Mouse (Mus musculus): ENCODE results near the gene Slc16a3. TPM values are rescaled to one million over a fixed set of nuclear protein-coding genes. Genes with fewer than 3 reads are reported as not detected.

Gene Slc16a3
- 48.2 and 58.1 TPM in 2 replicates for polyA plus RNA-seq (2014; fragmentation: Nextera tagmentation; extraction: Ambion mirVana)

DNA sequence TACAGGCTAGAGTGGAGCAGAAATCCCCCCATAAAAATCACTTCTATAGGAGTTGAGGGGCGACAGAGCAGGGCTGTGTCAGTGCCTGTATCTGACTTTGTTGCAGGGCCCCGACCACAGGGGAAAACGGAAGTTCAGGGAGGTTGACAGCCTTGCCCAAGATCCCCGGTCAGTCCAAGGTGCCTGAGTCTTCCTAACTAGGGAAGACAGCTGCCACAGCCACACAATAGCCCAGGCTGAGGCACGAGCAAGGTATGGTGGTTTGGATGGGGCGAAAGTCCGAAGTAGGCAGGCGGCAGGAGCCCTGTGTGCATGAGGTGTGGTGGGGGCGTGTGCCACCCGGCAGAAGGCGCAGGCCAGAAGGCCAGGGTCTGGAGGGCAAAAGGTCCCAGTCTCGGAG is at the start of gene Slc16a3:
TSS of gene Slc16a3 (plus strand) at position 153 of the 400 bp plus-strand sequence.
- DNase-seq (ENCODE audit: low spot score) = no peak

DNA sequence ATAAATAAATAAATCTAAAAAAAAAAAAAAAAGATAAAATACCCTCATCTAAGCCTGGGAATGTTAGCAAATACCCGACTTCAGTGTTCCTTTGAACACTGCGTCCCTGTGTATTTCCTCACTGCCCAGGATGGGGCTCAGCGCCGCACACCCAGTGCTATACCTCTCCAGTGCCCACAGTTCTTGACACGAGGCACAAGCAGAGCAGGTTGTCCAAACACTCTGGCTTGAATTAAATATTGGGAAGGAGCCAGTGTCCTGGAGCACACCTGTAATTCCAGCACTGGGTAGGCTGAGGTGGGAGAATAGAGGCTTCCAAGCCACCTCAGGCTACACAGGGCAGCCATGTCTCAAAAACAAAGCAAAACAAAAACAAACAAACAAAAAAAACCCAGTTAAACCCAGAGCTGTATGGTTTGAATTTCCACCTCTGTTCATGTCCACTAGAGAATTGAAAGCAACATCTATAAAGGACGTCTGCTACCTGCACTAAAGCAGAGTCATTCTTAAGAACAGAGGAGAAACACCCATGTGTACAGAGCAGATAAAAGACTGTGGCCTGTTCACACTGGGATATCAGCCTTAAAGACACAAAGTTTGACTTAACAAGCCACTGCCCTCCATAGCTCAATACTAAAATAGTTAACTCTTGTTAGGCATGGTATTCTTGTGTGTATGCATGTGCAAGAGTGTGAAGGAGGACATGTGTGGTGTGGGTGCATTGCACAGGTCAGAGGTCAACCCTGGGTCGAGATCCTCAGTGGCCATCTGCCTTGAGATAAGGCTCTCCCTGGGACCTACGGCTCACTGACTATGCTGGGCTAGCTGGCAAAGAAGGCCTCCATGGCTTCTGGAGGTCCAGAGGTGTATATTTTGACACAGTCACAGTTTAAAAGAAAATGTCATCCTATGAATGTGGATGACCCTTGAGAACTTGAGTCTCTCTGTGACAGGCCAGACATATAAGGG is 47.7 kb upstream of the Slc16a3 start:
- Histone ChIP-seq H3K27ac (replicated peaks; ENCODE audit: low read depth, low read length) (no peak overlapping the region), H3K4me1 (ENCODE audit: control insufficient read depth, insufficient read depth, low read length) (no peaks in the 10 kb centered on the region), H3K36me3 (ENCODE audit: control insufficient read depth, insufficient read depth, low read length) (peaks cover 3% of the 10 kb centered on the region; the same call in 1 of the 2 replicates), H3K9me3 (ENCODE audit: control insufficient read depth, low read length) (no peaks in the 10 kb centered on the region), H3K4me2 (ENCODE audit: low read depth, severe bottlenecking) (no peak overlapping the region), H3K27me3 (ENCODE audit: control insufficient read depth, insufficient read depth, low read length) (no peaks in the 10 kb centered on the region), H3K4me3 (ENCODE audit: low read depth, low read length) (no peak overlapping the region), H3K9ac (ENCODE audit: low read length) (no peak overlapping the region)
- no peak for ATAC-seq (ENCODE audit: insufficient number of reproducible peaks, low FRiP score, low TSS enrichment, low read depth)
- WGBS = 85% methylated on average over 8 of the region's 8 CpGs
- DNase-seq (ENCODE audit: low spot score) = no peak

More for the DNA sequence above, at the start of gene Slc16a3:
- Histone ChIP-seq H3K9me3 (ENCODE audit: control insufficient read depth, low read length) (no peaks in the 10 kb centered on the region), H3K4me1 (ENCODE audit: control insufficient read depth, insufficient read depth, low read length) (peaks cover 6% of the 10 kb centered on the region; the same call in 1 of the 2 replicates), H3K27me3 (ENCODE audit: control insufficient read depth, insufficient read depth, low read length) (0 out of 2 replicates have a peak, but pooled peaks cover 2% of the 10 kb centered on the region), H3K36me3 (ENCODE audit: control insufficient read depth, insufficient read depth, low read length) (no peaks in the 10 kb centered on the region), H3K4me3 (ENCODE audit: low read depth, low read length) (peak within 1 kb of the TSS; percentile 57), H3K4me2 (ENCODE audit: low read depth, severe bottlenecking) (peak within 1 kb of the TSS; percentile 73), H3K27ac (replicated peaks; ENCODE audit: low read depth, low read length) (peak within 1 kb of the TSS; percentile 24; the same call in 1 of the 2 replicates), H3K9ac (ENCODE audit: low read length) (peak within 1 kb of the TSS; percentile 76)
- WGBS = 34% methylated on average over 12 of the region's 12 CpGs
- no peak for ATAC-seq (ENCODE audit: insufficient number of reproducible peaks, low FRiP score, low TSS enrichment, low read depth)

DNA sequence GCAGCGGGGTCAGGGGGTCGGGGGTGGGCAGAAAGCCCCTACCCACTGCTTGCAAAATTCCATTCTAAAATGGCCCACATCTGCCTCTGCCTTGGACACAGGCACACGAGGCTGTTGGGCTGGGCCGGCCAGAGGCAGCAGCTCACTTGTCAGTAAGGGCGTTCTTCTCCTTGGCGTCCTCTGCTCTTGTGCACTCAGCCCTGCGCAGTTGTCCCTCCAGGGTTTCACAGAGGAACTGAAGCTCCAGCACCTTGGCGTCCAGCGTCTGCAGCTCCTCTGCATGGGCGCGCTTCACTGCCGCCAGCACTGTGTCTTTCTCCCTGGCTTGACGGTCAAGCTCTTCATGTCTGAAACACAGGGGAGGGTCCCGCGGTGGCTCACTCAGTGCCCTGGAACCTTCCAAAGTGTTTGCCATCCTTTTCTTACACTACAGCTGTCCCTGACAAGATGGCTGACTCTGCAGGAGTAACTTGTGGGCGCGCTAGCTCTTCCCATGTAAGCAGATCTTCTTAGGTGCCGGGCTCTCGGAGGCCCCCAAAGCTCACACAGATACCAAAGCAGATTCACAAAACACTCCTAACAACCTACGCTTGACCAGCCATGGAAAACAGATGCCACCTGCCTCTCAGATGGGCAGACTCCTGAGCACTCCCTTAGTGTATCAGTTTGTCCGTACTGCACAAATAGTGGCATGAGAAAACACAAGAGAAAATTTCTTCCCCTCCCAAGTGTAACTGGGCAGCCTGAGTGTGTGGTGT is 46.4 kb upstream of the Slc16a3 start:
- ATAC-seq (ENCODE audit: insufficient number of reproducible peaks, low FRiP score, low TSS enrichment, low read depth) = no peak
- DNase-seq (ENCODE audit: low spot score) = no peak
- no peak overlapping the region for H3K4me2 ChIP-seq (ENCODE audit: low read depth, severe bottlenecking)
- WGBS = 82% methylated on average over 21 of the region's 21 CpGs
- no peaks in the 10 kb centered on the region for H3K9me3 ChIP-seq (ENCODE audit: control insufficient read depth, low read length)
- H3K4me3 ChIP-seq (ENCODE audit: low read depth, low read length) = no peak overlapping the region
- H3K4me1 ChIP-seq (ENCODE audit: control insufficient read depth, insufficient read depth, low read length) = no peaks in the 10 kb centered on the region
- H3K27ac ChIP-seq (replicated peaks; ENCODE audit: low read depth, low read length) = no peak overlapping the region
- H3K27me3 ChIP-seq (ENCODE audit: control insufficient read depth, insufficient read depth, low read length) = no peaks in the 10 kb centered on the region
- H3K36me3 ChIP-seq (ENCODE audit: control insufficient read depth, insufficient read depth, low read length) = peaks cover 3% of the 10 kb centered on the region; the same call in 1 of the 2 replicates
- no peak overlapping the region for H3K9ac ChIP-seq (ENCODE audit: low read length)

DNA sequence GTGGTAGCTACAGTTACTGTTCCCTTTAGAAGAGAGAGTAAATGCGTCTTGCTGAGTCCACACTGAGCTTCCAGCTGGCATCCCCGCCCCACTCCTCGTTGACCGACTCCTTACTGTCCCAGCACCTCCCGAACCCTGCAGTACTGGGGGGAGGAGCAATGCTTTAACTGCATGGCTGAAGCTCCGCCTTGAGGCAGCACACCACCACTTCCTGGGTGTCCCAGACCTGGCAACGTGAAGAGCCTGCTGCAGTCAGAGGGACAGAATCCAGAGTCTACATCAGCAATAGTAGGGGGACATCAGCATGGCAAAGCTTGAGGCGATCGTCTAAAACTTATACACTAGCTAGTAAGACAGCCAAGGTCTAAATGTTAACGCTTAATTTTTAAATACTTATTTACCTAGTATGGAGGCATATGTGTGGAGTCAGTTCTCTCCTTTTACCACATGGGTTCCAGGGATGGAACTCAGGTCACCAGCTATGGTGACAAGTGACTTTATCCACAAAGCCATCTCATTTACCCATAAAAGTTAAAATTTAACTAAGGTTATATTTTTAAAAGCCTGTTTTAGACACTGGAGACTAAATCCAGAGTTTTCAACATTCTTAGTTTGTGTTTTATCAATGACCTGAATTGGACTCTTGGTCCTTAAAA is 45.7 kb upstream of the Slc16a3 start:
- 48% methylated on average over 10 of the region's 10 CpGs for WGBS
- Histone ChIP-seq H3K9ac (ENCODE audit: low read length) (no peak overlapping the region), H3K27ac (replicated peaks; ENCODE audit: low read depth, low read length) (no peak overlapping the region), H3K36me3 (ENCODE audit: control insufficient read depth, insufficient read depth, low read length) (peaks cover 3% of the 10 kb centered on the region; the same call in 1 of the 2 replicates), H3K4me3 (ENCODE audit: low read depth, low read length) (no peak overlapping the region), H3K27me3 (ENCODE audit: control insufficient read depth, insufficient read depth, low read length) (no peaks in the 10 kb centered on the region), H3K9me3 (ENCODE audit: control insufficient read depth, low read length) (no peaks in the 10 kb centered on the region), H3K4me1 (ENCODE audit: control insufficient read depth, insufficient read depth, low read length) (no peaks in the 10 kb centered on the region), H3K4me2 (ENCODE audit: low read depth, severe bottlenecking) (no peak overlapping the region)
- ATAC-seq (ENCODE audit: insufficient number of reproducible peaks, low FRiP score, low TSS enrichment, low read depth) (no peak), DNase-seq (ENCODE audit: low spot score) (no peak)

DNA sequence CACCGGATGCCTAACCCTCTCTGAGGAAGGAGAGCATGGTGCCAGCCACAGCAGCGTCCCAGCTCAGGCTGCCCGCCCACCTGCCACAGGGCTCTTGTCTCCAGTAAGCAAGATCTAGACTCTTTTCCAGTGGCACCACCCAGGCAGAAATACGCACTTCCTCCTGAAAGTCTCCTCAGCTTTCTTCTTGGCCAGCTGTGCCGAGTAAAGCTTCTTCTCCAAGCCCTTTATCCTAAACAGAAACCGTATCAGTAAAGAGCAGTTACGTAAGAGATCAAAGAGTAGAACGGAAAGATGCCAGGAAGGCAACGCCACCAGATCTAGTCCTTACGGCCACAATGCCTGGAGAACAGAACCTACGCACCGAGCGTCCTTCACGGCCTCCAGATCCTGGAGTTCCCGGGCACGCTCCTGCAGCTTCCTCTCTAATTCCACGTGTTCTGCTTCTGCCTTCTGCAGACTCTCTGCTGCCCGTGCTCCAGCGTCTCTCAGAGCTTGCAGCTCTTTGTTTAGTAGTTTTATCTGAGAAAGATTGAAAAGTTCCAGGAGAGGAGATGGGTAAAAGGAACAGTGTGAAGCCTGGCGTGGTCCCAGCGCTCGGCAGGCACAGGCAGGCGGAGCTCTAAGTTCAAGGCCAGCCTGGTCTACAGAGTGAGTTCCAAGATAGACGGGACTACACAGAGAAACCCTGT is 45.0 kb upstream of the Slc16a3 start:
- peaks cover 3% of the 10 kb centered on the region; the same call in 1 of the 2 replicates for H3K36me3 ChIP-seq (ENCODE audit: control insufficient read depth, insufficient read depth, low read length)
- 78% methylated on average over 24 of the region's 24 CpGs for WGBS
- H3K4me1 ChIP-seq (ENCODE audit: control insufficient read depth, insufficient read depth, low read length) = no peaks in the 10 kb centered on the region
- H3K9me3 ChIP-seq (ENCODE audit: control insufficient read depth, low read length) = no peaks in the 10 kb centered on the region
- H3K4me3 ChIP-seq (ENCODE audit: low read depth, low read length) = no peak overlapping the region
- ATAC-seq (ENCODE audit: insufficient number of reproducible peaks, low FRiP score, low TSS enrichment, low read depth) (no peak), DNase-seq (ENCODE audit: low spot score) (no peak)
- H3K27me3 ChIP-seq (ENCODE audit: control insufficient read depth, insufficient read depth, low read length) = no peaks in the 10 kb centered on the region
- H3K27ac ChIP-seq (replicated peaks; ENCODE audit: low read depth, low read length) = no peak overlapping the region
- H3K9ac ChIP-seq (ENCODE audit: low read length) = no peak overlapping the region
- no peak overlapping the region for H3K4me2 ChIP-seq (ENCODE audit: low read depth, severe bottlenecking)

DNA sequence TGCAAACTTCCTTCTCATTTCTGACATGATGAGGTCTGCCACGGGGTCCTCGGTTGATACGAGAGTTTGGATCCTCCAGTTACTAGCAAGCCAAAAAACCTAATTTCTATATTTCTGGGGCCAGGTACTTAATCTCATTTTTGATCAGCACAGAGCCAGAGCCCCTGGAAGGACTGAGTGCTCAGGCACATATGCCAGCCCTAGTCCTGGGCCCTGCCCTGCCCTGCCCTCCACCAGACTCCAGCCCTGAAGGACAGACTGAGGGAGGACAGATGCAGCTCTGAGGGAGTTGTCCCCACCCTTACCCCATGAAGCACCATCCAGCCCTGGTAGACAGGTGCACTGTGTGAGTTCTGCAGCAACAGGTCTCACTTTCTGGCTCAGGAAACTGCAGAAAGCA is 43.7 kb upstream of the Slc16a3 start:
- H3K4me2 ChIP-seq (ENCODE audit: low read depth, severe bottlenecking) = no peak overlapping the region
- no peaks in the 10 kb centered on the region for H3K27me3 ChIP-seq (ENCODE audit: control insufficient read depth, insufficient read depth, low read length)
- DNase-seq (ENCODE audit: low spot score) (no peak), ATAC-seq (ENCODE audit: insufficient number of reproducible peaks, low FRiP score, low TSS enrichment, low read depth) (no peak)
- H3K27ac ChIP-seq (replicated peaks; ENCODE audit: low read depth, low read length) = no peak overlapping the region
- no peak overlapping the region for H3K4me3 ChIP-seq (ENCODE audit: low read depth, low read length)
- WGBS = 96% methylated on average over 3 of the region's 3 CpGs
- H3K9ac ChIP-seq (ENCODE audit: low read length) = no peak overlapping the region
- no peaks in the 10 kb centered on the region for H3K9me3 ChIP-seq (ENCODE audit: control insufficient read depth, low read length)
- peaks cover 3% of the 10 kb centered on the region; the same call in 1 of the 2 replicates for H3K36me3 ChIP-seq (ENCODE audit: control insufficient read depth, insufficient read depth, low read length)
- H3K4me1 ChIP-seq (ENCODE audit: control insufficient read depth, insufficient read depth, low read length) = no peaks in the 10 kb centered on the region

DNA sequence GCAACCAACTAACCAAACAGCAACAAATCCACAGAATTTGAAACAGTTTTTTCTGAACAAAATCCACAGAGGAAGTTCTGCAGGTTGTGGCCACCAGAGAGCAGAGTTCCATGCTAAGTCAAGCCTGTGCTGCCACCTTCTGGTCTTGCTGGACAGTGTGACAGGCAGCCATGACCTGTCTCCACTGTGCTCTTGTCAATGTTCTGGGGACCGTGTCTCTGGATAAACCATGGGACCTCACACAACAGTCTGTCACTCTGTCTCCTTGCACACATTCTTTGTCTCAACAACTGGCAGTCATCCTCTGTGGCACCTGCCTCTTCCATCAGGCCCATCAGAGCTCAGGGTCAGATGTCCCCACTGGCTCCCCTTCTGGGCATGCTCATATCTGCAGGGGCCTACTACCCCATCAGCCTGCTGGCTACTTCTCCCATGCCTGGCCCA is 42.8 kb upstream of the Slc16a3 start:
- Histone ChIP-seq H3K27ac (replicated peaks; ENCODE audit: low read depth, low read length) (no peak overlapping the region), H3K9me3 (ENCODE audit: control insufficient read depth, low read length) (no peaks in the 10 kb centered on the region), H3K4me3 (ENCODE audit: low read depth, low read length) (no peak overlapping the region), H3K36me3 (ENCODE audit: control insufficient read depth, insufficient read depth, low read length) (peaks cover 3% of the 10 kb centered on the region; the same call in 1 of the 2 replicates), H3K27me3 (ENCODE audit: control insufficient read depth, insufficient read depth, low read length) (no peaks in the 10 kb centered on the region), H3K9ac (ENCODE audit: low read length) (no peak overlapping the region), H3K4me2 (ENCODE audit: low read depth, severe bottlenecking) (no peak overlapping the region), H3K4me1 (ENCODE audit: control insufficient read depth, insufficient read depth, low read length) (no peaks in the 10 kb centered on the region)
- 42% methylated on average over 1 of the region's 1 CpGs for WGBS
- DNase-seq (ENCODE audit: low spot score) (peak; percentile 80), ATAC-seq (ENCODE audit: insufficient number of reproducible peaks, low FRiP score, low TSS enrichment, low read depth) (peak; percentile 51; the same call in 1 of the 2 replicates)
